Mouse (Mus musculus): ENCODE measurements at regions not wholly inside any gene's neighbourhood (a gene's known extent, or its start where the extent isn't known, plus 50 kb on each side); places are given as distances from the start of the nearest gene placed in this dataset.

DNA sequence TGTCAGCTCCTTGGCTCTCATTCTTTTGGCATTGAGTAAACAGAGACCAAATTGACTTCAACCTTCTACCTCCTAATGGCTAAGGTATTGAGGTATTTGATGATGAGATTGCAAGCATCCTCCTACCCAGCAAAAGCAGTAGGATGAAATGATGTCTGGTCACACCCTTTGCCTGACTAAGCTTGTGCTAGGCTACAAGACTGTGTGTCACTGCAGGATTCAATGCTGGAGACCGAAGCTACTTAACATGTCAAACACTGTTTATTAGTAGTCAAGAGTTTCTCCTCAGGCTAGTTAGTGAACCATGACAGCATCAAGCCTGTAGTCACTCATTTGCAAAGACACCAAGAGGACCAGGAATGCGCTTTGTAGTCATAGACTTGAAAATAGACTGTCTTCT lies 320.0 kb downstream of the Prr30 start:
- DNase-seq (ENCODE audit: low spot score): no peak

- no peak for DNase-seq (ENCODE audit: low spot score)
These were observed 332.3 kb downstream of the Prr30 start for GRCm38 (mm10) chr14:100867790-100868189.

DNA sequence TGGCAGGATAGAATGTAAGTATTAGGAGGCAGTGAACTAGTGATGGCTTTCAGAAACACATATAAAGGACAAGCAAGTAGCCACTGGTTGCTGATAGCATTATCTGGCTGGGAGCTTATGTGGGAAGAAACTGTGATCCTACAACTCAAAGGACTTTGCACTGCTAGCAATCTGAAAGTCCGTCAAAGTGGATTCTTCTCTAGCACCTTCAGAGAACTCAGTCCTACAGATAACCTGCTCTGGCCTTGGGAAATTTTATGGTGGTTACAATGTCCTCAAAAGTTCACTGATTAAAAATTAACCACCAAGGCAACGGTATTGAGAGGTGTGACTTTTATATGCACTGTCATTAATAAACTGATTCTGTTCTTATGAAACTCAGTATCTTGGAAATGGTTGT lies 335.3 kb downstream of the Prr30 start:
- no peak for DNase-seq (ENCODE audit: low spot score)

- no peak for DNase-seq (ENCODE audit: low spot score)
These were observed 336.0 kb downstream of the Prr30 start for GRCm38 (mm10) chr14:100864164-100864563.

- DNase-seq (ENCODE audit: low spot score): no peak
These were observed 357.3 kb downstream of the Prr30 start for GRCm38 (mm10) chr14:100842828-100843227.

All from urinary bladder, postnatal 14 days (tissue).